Mouse (Mus musculus) telencephalon, adult 2 months (tissue): Measurements from ENCODE around the gene Kcnn4.

Experiments used
- DNase-seq: peaks from one replicate; pipeline ENCODE4 v3.0.0-alpha.2; 2011; ENCODE audit warnings: low read depth, low spot score

The Kcnn4 gene

DNA sequence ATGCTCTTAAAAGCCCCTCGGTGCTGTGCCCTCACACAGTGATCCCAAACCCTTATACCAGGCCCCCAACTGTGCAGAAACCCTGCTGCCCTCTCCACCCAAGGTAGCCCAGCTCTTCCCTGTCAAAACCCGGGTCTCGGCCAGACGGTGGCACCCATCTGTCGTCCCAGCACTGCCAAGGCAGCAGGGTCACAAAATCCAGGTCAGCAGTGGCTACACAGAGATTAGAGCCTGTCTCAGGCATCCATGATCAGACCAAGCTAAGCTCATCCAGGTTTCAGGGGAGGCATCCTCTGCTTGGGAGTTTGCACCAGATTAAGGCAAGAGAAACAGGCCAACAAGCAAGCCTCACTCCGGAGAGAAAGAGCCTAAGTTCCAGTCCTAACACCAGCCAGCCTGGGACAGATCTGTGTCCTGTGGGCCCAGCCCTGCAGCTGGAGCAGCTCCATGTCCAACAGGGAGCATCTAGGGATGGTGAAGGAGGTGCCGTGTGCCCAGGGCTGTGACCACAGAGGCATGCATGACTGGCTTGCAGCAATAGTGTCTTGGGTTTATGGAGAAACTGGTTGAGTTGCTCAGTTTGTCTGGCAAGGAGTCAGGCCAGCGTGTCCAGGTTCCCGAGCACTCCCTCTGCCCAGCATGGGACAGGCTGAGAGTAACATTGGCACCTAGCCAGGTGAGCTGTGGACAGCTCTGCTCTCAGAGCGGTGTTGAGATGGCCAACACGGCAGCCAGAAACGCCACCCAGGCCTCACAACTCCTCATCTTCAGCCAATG is 54.1 kb downstream of the Kcnn4 start:
- DNase-seq = no peak

GRCm38 (mm10) chr7:24425919-24426318 is 55.9 kb downstream of the Kcnn4 start:
- no peak for DNase-seq

DNA sequence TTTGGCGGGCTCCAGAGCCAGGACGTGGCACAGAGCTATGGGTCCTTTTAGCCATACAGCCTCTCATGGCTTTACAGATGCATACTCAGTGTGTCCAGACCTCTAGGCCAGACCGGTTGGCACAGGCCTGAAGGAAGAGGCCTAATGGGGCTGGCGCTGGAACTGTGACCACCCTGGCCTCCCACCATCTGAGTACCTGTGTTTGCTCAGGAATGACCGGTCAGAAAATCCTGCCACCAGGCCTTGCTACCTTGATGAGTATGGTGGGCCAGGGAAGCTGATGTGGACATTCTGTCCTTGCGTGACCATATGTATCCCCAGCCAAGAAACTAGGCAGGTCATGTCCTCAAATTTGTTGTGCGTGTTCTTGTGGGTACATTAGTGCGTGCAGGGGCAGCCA is 57.1 kb downstream of the Kcnn4 start:
- no peak for DNase-seq

- no peak for DNase-seq
Observed at GRCm38 (mm10) chr7:24428725-24429124, 58.7 kb downstream of the Kcnn4 start.

DNA sequence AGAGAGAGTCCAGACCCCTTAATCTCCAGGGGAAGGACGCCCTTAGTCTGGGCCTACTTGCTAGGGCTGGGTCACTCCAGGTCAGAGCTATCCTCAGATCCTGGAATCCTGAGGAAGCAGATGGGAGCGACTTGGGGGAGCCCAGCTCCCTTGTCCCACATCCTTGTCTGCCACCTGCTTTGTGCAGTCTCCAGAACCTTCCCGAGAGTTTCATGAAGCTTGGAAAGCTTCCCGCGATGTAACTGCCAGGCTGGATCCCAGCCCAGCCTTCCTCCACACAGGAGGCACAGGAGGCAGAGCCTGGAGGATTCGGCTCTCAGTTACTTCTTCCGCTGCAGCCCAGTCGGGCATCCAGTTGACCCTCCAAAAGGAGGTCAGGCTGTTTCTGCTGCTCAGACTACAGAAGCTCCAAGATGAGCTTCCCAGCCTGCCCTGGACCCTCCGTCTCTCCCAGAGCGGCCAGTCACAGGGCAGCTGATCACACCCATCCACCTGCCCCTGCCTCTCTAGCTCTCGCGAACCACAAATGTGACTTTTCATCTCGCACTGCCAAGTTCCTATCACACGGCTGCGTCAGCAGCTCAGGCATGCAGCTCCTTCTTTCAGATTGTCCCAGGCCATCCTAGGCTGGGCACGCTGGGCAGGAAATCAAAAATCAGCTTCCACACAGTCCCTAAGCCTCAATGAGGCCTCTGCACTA is 59.5 kb downstream of the Kcnn4 start:
- peak; percentile 90 for DNase-seq

DNA sequence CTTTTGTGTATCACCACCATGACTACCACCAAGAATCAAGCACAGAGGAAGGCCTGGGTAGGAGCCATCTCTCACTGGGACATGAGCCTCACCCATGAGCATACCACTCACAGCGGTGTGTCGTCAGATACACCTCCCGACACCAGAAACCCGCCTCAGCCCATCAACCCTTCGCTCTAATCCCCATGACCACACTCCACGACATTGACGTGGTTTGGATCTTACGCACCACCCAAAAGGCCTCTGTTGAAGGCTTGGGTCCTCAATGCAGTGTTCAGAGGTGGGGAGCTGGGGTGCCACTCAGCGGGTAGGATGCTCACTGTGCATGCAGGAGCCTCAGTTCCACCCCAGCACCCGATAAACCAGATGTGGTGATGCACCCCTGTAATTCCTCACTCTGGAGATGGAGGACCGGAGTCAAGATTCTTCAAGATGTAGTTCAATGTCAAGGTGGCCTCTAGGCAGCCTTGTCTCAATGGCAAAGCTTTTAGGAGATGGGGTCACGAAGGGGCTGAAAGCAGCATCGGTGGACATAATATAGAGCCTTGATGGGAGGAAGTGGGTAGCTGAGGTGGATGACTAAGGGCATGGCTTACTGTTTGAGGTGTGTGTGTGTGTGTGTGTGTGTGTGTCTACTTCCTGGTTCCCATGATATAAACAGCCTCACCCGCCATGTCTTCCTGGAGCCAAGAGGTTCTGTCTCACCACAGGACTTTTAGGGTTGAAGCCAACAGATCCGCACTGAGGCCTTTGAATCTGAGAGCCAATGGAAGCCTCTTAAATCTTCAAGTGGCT is 60.7 kb downstream of the Kcnn4 start:
- no peak for DNase-seq

DNA sequence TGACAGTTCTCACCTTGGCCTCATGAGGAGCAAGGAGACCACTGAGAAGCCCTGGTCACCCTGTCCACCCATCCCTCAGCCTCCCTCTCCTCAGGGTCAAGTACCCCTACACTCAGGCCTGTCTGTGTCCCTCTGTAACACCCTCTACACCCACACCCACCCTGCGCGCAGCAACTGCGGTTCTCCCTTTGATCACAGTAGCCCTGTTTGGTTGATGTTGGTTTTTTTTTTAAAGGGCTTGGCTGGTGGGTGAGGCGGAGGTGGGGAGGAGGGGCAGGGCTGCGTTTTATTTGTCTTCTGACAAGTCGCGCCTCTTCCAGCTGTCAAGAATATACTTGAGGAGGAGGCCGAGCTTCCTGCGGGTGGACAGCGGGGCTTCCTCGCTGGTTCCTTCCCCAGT is 61.6 kb downstream of the Kcnn4 start:
- DNase-seq = no peak

- DNase-seq = no peak
Observed at GRCm38 (mm10) chr7:24435305-24435704, 65.2 kb downstream of the Kcnn4 start.
